Mouse (Mus musculus): ENCODE results near the gene Rasgrf1. TPM values are rescaled to one million over a fixed set of nuclear protein-coding genes. Genes with fewer than 3 reads are reported as not detected.

The Rasgrf1 gene
- 7.0 and 11.2 TPM in 2 replicates for polyA plus RNA-seq (2015; fragmentation: Nextera tagmentation; extraction: Ambion mirVana)

GRCm38 (mm10) chr9:89909131-89910010, at the start of gene Rasgrf1:
Gene Rasgrf1, plus strand, starts transcription at chr9:89909908.
- Histone ChIP-seq H3K4me2 (ENCODE audit: low read length) (peak within 1 kb of the TSS; percentile 95), H3K4me1 (replicated peaks; ENCODE audit: control insufficient read depth, insufficient read depth, low read length) (peaks cover 30% of the 10 kb centered on the region)
- WGBS, result under 1% methylated on average over 51 of the region's 64 CpGs

GRCm38 (mm10) chr9:89860145-89860544, 49.6 kb upstream of the Rasgrf1 start:
- ATAC-seq, result peak; percentile 70; the same call in 1 of the 2 replicates

More at GRCm38 (mm10) chr9:89909131-89910010, at the start of gene Rasgrf1:
- Histone ChIP-seq H3K36me3 (ENCODE audit: control insufficient read depth, insufficient read depth) (no peaks in the 10 kb centered on the region), H3K9ac (replicated peaks; ENCODE audit: low read depth, low read length) (peak within 1 kb of the TSS; percentile 64), H3K27me3 (replicated peaks; ENCODE audit: control insufficient read depth, insufficient read depth, low read length) (peaks cover 62% of the 10 kb centered on the region), H3K9me3 (ENCODE audit: control insufficient read depth, low read length) (no peaks in the 10 kb centered on the region), H3K27ac (ENCODE audit: low read length) (no peak within 1 kb of the TSS), H3K4me3 (replicated peaks; ENCODE audit: low read length) (peak within 1 kb of the TSS; percentile 62)
- ATAC-seq, result peak; percentile 82

GRCm38 (mm10) chr9:89860584-89860983, 49.1 kb upstream of the Rasgrf1 start:
- Histone ChIP-seq H3K9ac (replicated peaks; ENCODE audit: low read depth, low read length) (no peak overlapping the region), H3K27ac (ENCODE audit: low read length) (no peak overlapping the region), H3K4me2 (ENCODE audit: low read length) (no peak overlapping the region), H3K4me1 (replicated peaks; ENCODE audit: control insufficient read depth, insufficient read depth, low read length) (peaks cover 4% of the 10 kb centered on the region; the same call in 1 of the 2 replicates), H3K36me3 (ENCODE audit: control insufficient read depth, insufficient read depth) (no peaks in the 10 kb centered on the region), H3K4me3 (replicated peaks; ENCODE audit: low read length) (no peak overlapping the region), H3K9me3 (ENCODE audit: control insufficient read depth, low read length) (no peaks in the 10 kb centered on the region), H3K27me3 (replicated peaks; ENCODE audit: control insufficient read depth, insufficient read depth, low read length) (0 out of 2 replicates have a peak, but pooled peaks cover 2% of the 10 kb centered on the region)
- 24% methylated on average over 6 of the region's 6 CpGs for WGBS
- ATAC-seq, result no peak

More at GRCm38 (mm10) chr9:89860145-89860544, 49.6 kb upstream of the Rasgrf1 start:
- Histone ChIP-seq H3K36me3 (ENCODE audit: control insufficient read depth, insufficient read depth) (no peaks in the 10 kb centered on the region), H3K9me3 (ENCODE audit: control insufficient read depth, low read length) (no peaks in the 10 kb centered on the region), H3K27me3 (replicated peaks; ENCODE audit: control insufficient read depth, insufficient read depth, low read length) (0 out of 2 replicates have a peak, but pooled peaks cover 2% of the 10 kb centered on the region), H3K9ac (replicated peaks; ENCODE audit: low read depth, low read length) (no peak overlapping the region), H3K4me3 (replicated peaks; ENCODE audit: low read length) (no peak overlapping the region), H3K4me1 (replicated peaks; ENCODE audit: control insufficient read depth, insufficient read depth, low read length) (peaks cover 4% of the 10 kb centered on the region; the same call in 1 of the 2 replicates), H3K27ac (ENCODE audit: low read length) (no peak overlapping the region), H3K4me2 (ENCODE audit: low read length) (peak overlapping the region; percentile 2; the same call in 1 of the 2 replicates)
- 27% methylated on average over 11 of the region's 11 CpGs for WGBS

GRCm38 (mm10) chr9:89867141-89867540, 42.6 kb upstream of the Rasgrf1 start:
- Histone ChIP-seq H3K4me1 (replicated peaks; ENCODE audit: control insufficient read depth, insufficient read depth, low read length) (peaks cover 18% of the 10 kb centered on the region), H3K4me2 (ENCODE audit: low read length) (no peak overlapping the region), H3K9ac (replicated peaks; ENCODE audit: low read depth, low read length) (no peak overlapping the region), H3K27ac (ENCODE audit: low read length) (no peak overlapping the region), H3K9me3 (ENCODE audit: control insufficient read depth, low read length) (no peaks in the 10 kb centered on the region), H3K36me3 (ENCODE audit: control insufficient read depth, insufficient read depth) (no peaks in the 10 kb centered on the region), H3K4me3 (replicated peaks; ENCODE audit: low read length) (no peak overlapping the region), H3K27me3 (replicated peaks; ENCODE audit: control insufficient read depth, insufficient read depth, low read length) (peaks cover 7% of the 10 kb centered on the region; the same call in 1 of the 2 replicates)
- ATAC-seq, result no peak
- 28% methylated on average over 4 of the region's 4 CpGs for WGBS

GRCm38 (mm10) chr9:89868093-89868729, 41.5 kb upstream of the Rasgrf1 start:
- Histone ChIP-seq H3K27ac (ENCODE audit: low read length) (no peak overlapping the region), H3K4me1 (replicated peaks; ENCODE audit: control insufficient read depth, insufficient read depth, low read length) (peaks cover 18% of the 10 kb centered on the region), H3K9me3 (ENCODE audit: control insufficient read depth, low read length) (no peaks in the 10 kb centered on the region), H3K36me3 (ENCODE audit: control insufficient read depth, insufficient read depth) (no peaks in the 10 kb centered on the region), H3K27me3 (replicated peaks; ENCODE audit: control insufficient read depth, insufficient read depth, low read length) (peaks cover 7% of the 10 kb centered on the region; the same call in 1 of the 2 replicates), H3K4me2 (ENCODE audit: low read length) (peak overlapping the region; percentile 23), H3K9ac (replicated peaks; ENCODE audit: low read depth, low read length) (no peak overlapping the region), H3K4me3 (replicated peaks; ENCODE audit: low read length) (no peak overlapping the region)
- WGBS, result 3% methylated on average over 16 of the region's 16 CpGs
- ATAC-seq, result peak; percentile 27; the same call in 1 of the 2 replicates

- Histone ChIP-seq H3K36me3 (ENCODE audit: control insufficient read depth, insufficient read depth) (no peaks in the 10 kb centered on the region), H3K4me3 (replicated peaks; ENCODE audit: low read length) (no peak overlapping the region), H3K4me1 (replicated peaks; ENCODE audit: control insufficient read depth, insufficient read depth, low read length) (peaks cover 18% of the 10 kb centered on the region), H3K27ac (ENCODE audit: low read length) (no peak overlapping the region), H3K27me3 (replicated peaks; ENCODE audit: control insufficient read depth, insufficient read depth, low read length) (peaks cover 7% of the 10 kb centered on the region; the same call in 1 of the 2 replicates), H3K4me2 (ENCODE audit: low read length) (no peak overlapping the region), H3K9me3 (ENCODE audit: control insufficient read depth, low read length) (no peaks in the 10 kb centered on the region), H3K9ac (replicated peaks; ENCODE audit: low read depth, low read length) (no peak overlapping the region)
- ATAC-seq, result no peak
- WGBS, result 22% methylated on average over 2 of the region's 2 CpGs
Observed at GRCm38 (mm10) chr9:89869594-89869993, 40.1 kb upstream of the Rasgrf1 start.

- Histone ChIP-seq H3K4me2 (ENCODE audit: low read length) (no peak overlapping the region; the same call in 1 of the 2 replicates), H3K27me3 (replicated peaks; ENCODE audit: control insufficient read depth, insufficient read depth, low read length) (peaks cover 10% of the 10 kb centered on the region), H3K4me3 (replicated peaks; ENCODE audit: low read length) (no peak overlapping the region), H3K36me3 (ENCODE audit: control insufficient read depth, insufficient read depth) (no peaks in the 10 kb centered on the region), H3K27ac (ENCODE audit: low read length) (0 out of 2 replicates have a peak overlapping the region, but pooled peaks have one; percentile 12), H3K9ac (replicated peaks; ENCODE audit: low read depth, low read length) (no peak overlapping the region), H3K9me3 (ENCODE audit: control insufficient read depth, low read length) (no peaks in the 10 kb centered on the region), H3K4me1 (replicated peaks; ENCODE audit: control insufficient read depth, insufficient read depth, low read length) (peaks cover 18% of the 10 kb centered on the region)
- ATAC-seq, result peak; percentile 77
- 7% methylated on average over 8 of the region's 8 CpGs for WGBS
Observed at GRCm38 (mm10) chr9:89870531-89871150, 39.1 kb upstream of the Rasgrf1 start.

- H3K36me3 ChIP-seq (ENCODE audit: control insufficient read depth, insufficient read depth), result no peaks in the 10 kb centered on the region
- peaks cover 17% of the 10 kb centered on the region for H3K27me3 ChIP-seq (replicated peaks; ENCODE audit: control insufficient read depth, insufficient read depth, low read length)
- H3K9ac ChIP-seq (replicated peaks; ENCODE audit: low read depth, low read length), result no peak overlapping the region
- H3K4me2 ChIP-seq (ENCODE audit: low read length), result no peak overlapping the region
- no peaks in the 10 kb centered on the region for H3K9me3 ChIP-seq (ENCODE audit: control insufficient read depth, low read length)
- no peak overlapping the region for H3K4me3 ChIP-seq (replicated peaks; ENCODE audit: low read length)
- H3K4me1 ChIP-seq (replicated peaks; ENCODE audit: control insufficient read depth, insufficient read depth, low read length), result peaks cover 17% of the 10 kb centered on the region
- ATAC-seq, result no peak
- 60% methylated on average over 6 of the region's 6 CpGs for WGBS
- H3K27ac ChIP-seq (ENCODE audit: low read length), result no peak overlapping the region
Observed at GRCm38 (mm10) chr9:89872137-89872536, 37.6 kb upstream of the Rasgrf1 start.

Data from forebrain, embryonic 16.5 days (tissue).